Mouse (Mus musculus) Muller cell, postnatal 12 days (primary cell): ENCODE data around the gene Hdac5.
A peak's percentile ranks its signal among the peaks of the same experiment; 100 is the strongest.

Experiments
- DNase-seq: peaks from one replicate; pipeline ENCODE4 v3.0.0-alpha.2; 2015; ENCODE audit errors: inconsistent ontology term

Hdac5 gene

DNA sequence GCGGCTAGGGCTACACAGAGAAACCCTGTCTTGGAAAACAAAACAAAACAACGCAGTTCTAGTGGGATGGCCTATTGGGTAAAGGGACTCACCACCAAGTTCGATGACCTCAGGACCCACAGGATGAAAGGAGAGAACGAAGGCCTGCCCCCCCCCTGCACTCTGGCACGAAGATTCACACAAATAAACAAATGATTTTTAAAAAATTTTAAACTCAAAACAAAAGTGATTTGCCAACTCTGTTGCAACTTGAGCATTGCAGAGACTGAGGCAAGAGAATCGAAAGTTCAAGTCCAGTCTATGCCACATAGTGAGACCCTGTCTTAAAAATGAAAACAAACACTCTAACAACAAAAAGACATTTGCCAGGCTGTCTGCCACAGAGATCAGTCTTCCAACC is 10.7 kb upstream of the Hdac5 start:
- no peak for DNase-seq

DNA sequence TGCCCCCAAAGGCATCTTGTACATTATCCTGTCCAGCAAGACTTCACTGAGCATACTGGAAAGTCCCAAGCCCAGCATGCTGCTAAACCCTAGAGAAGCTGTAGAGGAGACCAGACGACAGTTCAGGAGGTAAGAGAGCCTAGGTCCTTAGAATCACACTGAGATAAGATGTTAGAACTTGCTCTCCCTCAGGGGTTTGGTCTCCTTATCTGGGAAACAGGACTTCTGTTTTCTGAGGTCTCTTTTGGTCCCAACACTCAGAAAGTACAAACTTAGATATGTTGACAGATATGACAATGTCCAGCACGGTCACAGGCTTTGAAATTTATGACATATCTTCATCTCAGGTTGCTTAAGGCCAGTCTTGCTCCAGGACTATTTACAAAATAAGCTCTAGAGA is 6.1 kb upstream of the Hdac5 start:
- no peak for DNase-seq

DNA sequence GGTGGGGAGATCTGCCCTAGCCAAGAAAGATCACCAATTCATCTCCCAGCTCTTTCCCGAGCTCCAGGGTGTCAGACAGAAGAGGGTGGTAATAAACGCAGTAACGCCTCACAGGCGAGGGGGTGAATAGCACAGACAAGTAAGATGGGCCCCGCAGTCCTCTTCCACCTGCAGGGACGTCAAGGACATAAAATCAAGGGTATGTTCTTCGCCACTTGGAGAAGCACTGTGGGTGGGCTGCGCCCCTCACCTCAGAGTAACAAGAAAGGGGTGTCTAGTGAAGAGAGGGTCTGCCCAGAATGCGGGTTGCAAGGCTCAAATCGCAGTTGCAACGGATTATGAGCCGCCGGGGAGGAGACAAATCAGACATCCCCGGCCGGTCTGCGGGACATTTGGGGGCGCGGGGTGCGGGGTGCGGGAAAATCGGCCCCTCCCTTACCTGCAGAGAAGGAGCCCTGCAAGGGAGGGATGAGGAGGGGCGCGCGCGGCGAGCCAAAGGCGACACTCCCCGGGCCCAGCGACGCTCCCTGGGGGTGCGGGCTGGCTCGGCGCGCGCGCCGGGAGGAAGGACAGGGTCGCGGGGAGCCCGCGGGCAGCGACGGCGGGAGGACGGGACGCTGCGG is 524 bp downstream of the Hdac5 start:
- DNase-seq: no peak

DNA sequence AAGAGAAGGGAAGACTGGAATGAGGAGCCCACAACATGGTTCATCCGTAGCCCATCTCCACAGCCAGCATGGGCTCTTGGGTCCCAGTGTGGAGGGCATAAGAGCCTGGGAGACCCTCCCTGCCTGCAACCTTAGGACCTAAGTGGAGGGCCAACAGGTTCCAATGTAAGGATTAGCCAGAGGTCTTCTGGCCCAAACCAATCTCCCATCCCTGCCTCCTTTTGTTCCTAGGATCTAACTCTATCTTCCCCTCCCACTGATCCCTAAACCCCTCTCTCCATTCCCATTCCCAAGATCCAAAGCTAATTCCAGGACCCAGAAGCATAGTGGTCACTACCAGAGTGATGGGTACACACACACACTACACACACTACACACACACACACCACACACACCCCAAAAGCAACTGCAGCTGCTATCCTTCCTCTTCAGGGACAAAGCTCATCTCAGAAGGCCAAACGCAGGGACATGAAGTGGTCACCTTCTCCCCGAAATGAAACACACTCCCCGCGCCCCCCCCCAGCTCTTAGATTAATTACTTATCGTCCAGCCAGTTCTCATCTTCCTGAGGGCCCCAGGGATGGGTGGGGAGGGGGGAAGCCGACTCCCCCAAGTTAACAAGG is 1.2 kb downstream of the Hdac5 start:
- no peak for DNase-seq

DNA sequence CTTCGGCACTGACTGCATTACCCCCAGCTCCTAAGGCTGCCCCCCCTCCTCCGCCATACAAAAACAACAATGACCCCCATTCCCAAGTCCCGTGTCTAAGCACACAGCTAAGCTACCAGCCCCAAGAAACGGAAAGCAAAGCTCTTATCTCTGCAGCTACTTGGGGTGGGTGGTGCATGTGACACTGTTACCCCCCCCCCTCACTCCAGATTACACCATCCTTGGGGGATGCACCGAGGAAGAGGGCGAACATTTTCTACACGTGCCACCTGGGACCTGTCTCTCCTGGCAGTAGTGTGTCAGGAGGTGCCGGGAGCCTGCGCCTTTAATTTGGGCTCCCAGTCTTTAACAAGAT is 1.8 kb downstream of the Hdac5 start:
- no peak for DNase-seq

DNA sequence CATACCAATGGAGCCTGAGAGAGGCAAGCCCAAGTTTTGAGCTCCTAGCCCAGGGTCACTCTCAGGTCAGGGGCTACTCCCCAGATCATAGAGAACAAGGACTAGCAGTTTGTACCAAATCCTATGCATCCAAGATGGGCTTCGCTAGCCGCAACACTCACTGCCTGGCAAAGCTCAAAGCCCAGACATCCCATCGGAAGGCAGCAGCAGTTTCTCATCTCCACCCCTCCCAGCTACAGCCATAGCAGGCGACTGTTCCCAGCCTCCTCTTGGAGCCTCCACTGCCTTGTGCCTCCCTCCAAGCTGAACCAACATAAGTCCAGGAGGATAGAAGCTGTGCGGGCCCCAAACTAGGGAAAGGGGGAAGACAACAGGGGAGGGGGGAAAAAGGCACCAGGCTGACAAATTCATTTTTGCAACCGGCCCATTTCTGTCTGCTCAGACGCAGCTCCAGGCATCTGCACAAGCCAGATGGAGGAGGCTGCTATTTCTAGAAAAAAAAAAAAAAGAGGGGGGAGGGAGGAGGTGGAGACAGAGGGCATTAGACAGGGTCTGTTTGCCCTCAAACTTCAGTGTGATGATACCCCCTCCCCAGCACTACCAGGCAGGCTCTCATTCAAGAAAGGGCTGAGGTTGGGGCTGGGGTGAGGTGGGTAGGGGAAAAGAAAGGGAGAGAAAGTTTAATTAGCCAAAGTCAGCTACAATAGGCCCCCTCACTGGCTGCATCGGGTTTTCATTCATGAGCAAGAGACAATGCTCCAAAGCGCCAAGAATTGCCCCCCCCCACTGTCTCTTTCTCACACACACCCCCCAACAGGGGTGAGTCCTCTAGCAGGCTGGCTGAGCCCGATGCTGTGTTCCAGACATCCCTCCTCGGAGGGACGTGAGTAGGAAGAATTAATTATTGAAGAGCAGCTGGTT is 2.4 kb downstream of the Hdac5 start:
- no peak for DNase-seq

DNA sequence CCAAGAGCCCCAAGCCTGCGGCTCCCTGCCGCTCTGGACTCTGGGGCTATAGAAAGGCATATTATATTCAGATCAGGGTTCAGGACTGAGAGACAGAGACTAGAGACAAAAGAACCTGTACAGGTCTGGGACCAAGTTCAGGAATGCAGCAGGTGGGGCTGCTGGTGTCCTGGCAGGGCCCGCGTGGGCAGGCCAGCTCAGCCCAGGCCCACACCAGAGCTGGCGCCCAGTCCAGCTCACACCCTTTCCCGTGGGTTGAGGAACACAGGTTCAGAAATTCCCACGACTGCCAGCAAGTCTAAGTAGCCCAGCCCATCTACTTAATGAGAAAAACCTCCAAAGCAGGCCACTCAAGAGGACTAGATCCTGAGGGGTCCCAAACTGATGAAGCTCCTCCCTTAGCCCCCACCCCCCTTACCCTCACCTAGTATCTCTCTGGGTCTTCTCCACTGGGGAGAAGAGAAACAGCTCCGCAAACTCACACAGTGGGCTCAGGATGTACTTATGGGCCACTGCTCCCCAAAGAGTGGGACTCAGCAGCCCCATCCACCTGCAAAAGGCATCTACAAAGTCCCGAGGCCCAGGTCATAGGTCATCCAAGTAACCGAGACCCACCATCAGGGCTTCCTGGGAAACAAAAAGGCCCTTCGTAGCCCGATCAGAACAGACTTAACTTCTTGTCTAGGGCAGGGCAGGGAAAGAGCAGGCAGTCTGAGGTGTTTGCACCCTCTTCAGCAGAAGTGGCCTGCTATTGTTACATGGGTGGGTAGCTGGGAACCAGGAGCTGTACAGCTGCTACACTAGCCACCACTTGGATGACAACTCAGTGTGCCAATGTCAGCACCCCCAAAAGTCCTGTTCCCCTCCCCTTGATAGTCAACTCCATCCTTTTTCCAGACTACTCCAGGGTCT is 3.6 kb downstream of the Hdac5 start:
- DNase-seq: no peak

DNA sequence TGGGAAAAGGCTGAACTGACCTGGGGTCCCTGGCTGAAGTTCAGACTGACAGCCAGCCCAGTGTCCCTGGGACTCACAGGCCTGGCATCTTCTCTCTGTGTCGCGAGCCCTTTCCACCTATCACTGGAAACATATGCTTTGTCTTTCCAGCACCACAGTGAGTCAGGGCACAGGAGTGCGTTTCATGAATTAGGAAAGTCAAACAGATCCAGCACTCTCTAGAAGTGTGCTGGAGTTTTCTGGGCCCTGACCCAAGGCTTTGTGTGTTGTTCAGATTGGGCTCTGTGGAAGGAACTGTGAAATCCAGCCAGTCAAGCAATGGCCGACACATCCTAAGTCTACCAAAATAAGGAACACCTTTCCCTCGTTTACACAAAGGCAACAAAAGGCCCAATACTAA is 4.7 kb downstream of the Hdac5 start:
- peak; percentile 87 for DNase-seq

DNA sequence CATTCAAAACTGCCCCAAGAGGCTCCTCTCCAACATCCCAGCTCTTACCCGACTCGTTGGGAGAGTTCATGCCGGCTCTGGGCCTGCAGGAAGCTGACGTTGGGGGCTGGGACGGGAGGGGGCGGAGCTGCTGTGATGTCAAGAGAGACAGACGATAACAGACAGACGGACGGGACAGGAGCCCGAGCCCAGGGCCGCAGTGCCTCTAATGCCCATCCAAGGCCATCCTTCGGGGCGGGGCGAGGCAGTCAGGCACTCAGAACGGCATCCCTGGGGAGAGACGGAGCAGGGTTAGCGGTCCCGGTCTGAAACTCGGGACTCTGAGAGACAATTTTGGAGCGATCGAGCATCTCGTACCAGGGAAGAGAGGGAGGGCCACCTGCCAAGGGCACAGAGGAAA is 5.3 kb downstream of the Hdac5 start:
- DNase-seq: peak; percentile 84

DNA sequence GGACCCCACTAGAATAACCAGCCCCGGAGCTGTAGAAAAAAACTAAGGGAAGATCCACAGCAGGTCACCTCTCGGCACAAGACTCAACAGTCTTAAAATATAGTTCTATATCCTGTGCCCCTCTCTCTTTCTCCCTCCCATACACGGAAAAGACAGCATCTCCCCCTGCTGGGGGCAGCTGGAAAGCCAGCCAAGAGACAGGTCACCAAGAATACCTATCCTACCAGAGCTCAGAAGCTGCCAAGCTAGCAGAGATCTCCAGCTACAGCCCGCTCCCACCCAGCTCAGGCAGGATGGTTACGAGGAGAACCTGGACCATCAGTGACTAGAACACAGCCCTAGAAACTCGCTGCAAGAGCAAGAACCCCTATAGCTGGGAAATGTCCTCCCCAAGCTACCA is 6.8 kb downstream of the Hdac5 start:
- peak; percentile 62 for DNase-seq

DNA sequence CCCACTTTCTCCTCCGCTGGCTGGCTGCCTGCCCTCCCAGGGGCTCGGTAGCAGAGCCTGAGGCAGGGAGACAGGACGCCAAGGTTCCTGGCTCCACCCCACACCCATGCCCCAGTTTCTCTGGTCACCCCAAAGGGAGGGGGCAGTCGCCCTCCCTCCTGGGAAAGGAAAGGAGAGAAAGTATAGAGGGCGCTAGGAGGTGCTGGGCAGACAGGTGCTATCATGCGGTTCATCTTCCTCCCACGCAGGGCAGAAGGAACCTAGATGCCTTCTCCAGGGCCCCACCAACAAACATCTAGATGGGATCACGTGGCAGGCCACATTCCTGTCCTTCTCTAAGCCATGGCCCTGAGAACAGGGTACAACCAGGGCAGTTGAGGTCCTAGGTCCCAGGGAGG is 8.0 kb downstream of the Hdac5 start:
- DNase-seq: peak; percentile 58

DNA sequence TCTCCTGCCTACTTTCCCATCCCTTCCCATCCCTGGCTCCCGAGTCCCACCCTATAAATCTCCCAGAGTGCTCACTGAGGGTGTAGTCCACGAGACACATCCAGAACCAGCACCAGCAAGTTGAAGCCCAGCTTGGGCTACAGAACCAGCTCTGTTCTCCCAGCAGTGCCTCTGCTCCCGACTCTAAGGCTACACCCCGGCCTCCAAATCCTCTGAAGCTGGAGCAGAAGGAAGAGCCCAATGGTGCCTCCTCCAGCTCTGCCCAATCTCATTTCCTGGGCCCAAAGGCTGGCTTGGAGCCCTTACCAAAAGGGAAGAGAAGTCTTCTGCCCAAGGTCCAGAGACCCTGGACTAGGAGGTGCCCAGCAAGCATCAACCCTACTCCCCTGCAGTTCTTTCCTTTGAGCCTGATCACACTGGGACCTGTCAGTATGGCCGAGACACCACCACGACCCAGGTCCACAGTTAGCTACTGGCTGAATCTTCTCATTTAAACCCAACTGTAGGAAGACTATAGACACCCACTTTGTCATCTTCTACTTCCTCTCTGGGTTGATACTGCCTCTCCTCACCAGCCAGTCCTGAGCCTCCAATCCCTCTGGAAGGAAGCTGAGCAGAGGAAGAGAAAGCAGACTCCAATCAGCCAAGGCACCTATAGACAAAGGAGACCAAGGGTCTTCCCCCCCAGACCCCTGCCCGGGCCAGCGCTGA is 8.6 kb downstream of the Hdac5 start:
- DNase-seq: no peak

DNA sequence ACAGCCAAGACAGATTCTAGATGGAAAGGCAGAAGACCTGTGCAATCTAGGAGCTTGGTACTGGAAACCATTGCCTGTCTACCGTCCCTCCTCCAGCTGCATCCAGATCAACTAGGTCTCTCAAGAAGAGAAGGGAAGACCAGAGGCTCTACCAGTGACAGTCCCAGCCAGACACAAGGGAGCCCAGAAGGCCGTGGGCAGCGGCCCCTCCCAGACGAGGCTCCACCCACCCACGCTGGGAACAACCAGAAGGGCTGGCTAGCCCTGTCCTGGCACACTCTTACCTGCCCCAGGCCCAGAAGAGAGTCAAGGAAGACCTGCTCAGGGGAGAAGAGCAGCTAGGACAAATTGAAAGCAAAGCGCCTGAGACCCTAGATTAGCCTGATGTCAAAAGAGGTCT is 9.5 kb downstream of the Hdac5 start:
- DNase-seq: no peak

DNA sequence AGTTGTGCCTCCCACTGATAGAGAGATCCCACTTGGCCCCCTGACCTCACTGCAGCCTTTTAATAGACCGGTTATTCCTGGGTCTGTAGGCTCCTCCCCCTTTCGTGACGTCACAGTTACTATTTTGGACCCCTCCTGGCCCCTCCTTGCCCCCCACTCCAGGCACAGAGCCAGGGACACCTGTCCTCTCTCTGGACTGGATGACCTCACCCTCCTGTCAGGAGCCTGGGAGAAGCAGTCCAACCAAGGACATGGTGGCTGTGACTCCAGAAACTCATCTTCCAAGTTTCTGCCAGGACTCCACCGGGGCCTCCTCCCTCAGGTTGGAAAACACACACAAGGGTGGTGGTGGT is 10.0 kb downstream of the Hdac5 start:
- no peak for DNase-seq

DNA sequence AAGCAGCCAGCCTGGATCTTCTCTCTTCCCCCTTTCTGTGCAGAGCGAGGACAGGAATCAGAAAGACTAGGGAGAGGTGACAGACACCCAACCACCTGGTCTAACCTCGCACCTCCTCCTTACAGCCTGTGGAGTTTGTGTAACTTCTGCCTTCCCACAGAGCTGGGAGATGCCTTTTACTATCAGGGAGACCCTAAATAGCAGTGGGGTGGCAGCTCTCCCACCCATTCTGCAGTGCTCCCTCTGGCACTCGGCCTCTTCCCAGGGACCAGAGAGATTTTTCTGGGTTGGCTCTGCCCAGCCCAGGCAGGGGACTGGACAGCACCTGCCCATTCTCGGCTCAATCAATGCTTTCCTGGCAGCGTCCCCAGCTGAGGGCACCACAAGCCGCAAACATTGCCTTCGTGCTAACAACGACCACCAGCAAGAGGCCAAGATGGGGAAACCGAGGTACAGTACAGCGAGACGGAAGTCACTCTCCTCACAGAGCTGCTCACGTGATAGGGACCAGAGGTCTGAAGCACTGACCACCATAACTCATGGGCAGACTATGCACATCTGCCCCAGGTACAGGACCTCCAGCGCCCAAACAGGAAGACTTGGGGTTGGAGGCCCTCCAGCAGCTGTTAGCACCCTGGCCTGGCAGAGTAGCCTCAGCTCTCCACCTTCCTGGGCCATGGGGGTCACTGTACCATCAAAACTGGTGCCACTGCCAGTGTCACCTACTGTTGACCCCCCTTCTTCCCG is 10.5 kb downstream of the Hdac5 start:
- no peak for DNase-seq

DNA sequence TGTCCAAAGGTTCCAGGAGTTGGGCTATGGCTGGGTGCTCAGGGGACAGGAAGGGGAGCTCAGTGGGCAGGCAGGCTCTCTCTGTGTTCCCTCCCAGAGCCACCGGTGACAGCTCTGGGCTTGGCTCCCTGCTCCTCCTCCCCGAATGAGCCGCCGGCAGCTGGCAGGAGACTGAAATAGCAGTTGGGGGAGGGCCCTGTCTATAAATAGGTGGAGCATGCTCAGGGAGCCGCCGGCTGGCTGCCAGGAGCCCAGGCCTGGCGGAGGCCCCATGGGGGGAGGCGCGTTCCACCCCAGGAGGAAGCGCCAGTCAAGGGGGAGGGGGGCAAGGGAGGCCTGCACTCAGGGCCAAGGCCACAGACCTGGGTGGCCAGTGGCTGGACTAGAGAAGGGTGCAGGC is 11.2 kb downstream of the Hdac5 start:
- peak; percentile 96 for DNase-seq

DNA sequence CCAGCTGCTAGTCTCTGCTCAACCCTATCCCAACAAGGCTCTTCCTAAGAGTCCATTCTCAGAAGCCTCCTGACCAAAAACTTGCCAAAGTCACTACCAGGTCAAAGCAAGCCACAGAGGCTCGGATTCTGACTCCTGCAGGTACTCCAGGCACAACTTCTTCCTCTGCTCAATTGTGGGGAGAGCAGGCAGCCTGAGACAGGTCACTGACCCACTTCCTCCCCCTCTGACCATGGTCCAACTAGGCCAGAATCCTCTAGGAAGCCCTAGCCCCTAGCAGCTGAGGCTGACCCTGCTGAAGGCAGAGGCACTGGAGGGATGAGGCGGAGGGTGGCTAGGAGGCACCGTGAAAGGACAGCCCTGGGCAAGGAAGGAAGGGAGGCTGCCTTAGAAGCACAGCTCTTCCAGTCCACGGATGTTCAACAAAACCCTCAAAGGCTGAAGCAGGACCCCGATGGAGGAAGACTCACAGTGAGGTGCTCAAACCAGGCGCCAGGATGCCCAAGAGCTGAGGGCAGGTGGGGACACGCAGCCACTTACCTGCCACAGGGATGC is 12.0 kb downstream of the Hdac5 start:
- no peak for DNase-seq

DNA sequence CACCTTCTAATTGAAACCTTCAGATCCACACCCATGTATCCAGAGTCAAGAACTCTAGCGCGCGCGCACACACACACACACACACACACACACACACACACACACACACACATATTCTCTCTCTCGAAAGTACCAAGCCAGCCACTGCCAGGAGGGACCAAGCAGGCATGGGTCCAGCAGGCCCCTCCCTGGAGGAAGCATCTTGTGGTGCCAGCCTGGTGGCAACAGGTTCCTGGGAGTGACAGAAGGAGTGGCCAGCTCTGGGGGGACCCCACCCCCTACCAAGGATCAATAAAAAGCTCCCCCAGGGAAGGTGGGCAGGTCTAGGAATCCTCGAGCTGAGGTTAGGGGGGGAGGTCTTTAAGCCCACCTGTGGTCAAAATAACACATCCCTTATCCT is 12.6 kb downstream of the Hdac5 start:
- no peak for DNase-seq

DNA sequence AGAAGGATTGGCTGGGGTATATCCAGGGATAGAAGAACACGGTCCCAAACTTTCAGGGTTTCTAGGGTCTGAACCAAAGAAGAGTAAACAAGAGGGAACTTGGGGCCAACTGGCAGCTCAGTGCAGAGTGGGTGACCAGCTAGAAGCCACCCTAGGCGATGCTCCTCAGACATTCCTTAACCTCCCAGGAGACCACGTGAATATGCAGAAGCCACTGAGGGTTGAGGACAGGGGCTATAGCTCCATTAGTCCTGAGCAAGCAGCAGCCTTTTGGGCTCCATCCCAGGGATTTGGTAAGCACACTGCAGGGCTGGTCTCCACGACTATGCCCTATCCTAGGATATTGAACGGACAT is 13.1 kb downstream of the Hdac5 start:
- DNase-seq: no peak

DNA sequence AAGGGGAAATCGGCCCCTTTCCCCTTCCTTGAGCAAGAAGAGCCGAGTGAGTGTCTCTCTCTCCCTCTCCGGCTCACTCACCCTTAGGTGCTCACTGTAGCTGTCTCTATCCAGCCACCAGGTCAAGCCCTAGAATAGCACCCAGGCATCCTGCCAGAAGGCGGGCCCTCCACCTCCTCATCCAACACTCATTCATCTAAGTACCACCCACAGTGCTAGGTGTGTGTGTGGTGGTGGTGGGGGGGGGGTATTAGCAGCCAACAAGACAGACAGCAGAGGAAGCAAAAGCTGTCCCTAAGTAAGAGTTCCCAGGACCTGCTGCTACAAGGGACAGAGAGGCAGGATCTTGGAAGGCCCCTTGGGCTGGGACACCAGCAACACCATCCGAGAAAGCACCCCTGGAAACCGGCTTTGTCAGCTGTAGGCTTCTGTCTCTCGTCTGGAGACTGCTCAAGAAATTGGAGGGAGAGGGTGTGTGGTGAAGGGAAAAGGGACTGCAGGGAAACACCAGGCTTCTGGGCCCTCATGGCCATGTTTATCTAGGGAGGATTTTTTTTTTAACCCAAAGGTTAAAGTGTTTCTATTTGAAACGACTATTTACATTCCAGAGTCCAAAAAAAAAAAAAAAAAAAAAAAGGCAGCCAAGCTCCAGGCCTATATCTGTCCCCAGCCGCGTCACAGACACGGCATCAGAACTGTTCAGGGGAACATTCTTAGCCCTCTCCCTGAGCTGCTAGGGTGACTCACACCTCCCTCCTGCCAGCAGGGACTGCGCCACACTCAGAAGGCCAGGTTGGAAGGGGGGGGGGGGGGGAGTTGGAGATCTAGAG is 13.7 kb downstream of the Hdac5 start:
- DNase-seq: peak; percentile 88
